Mouse (Mus musculus) heart, embryonic 15.5 days (tissue): ENCODE measurements around the gene Zfp683. TPM values are rescaled to one million over a fixed set of nuclear protein-coding genes. Genes with fewer than 3 reads are reported as not detected.

ENCODE experiments used
- ATAC-seq: fragments of 200-750 bp; cut with Nextera tagmentation; replicated peaks from 2 replicates; pipeline ENCODE4 v1.8.0; 2017; ENCODE audit warnings: low read depth, moderate TSS enrichment; ENCODE audit not compliant: insufficient number of reproducible peaks, insufficient read depth, low FRiP score
- H3K27ac ChIP-seq: fragments of 300-500 bp; sonication (generic); 2 replicates; pipeline ENCODE4 v1.5.1; 2015; ENCODE audit warnings: mild to moderate bottlenecking, inconsistent platforms
- H3K27me3 ChIP-seq: fragments of 300-500 bp; sonication (generic); 2 replicates; pipeline ENCODE4 v1.6.1; 2015; ENCODE audit warnings: inconsistent platforms
- H3K36me3 ChIP-seq: fragments of 300-500 bp; sonication (generic); 2 replicates; pipeline ENCODE4 v1.6.1; 2015; ENCODE audit warnings: mild to moderate bottlenecking, inconsistent platforms
- H3K4me1 ChIP-seq: fragments of 300-500 bp; sonication (generic); replicated peaks from 2 replicates; pipeline ENCODE4 v1.6.1; 2015; ENCODE audit warnings: inconsistent platforms
- H3K4me2 ChIP-seq: fragments of 300-500 bp; sonication (generic); 2 replicates; pipeline ENCODE4 v1.6.1; 2015; ENCODE audit warnings: inconsistent platforms, mild to moderate bottlenecking, moderate library complexity
- H3K4me3 ChIP-seq: fragments of 300-500 bp; sonication (generic); 2 replicates; pipeline ENCODE4 v1.5.1; 2015; ENCODE audit warnings: mild to moderate bottlenecking, inconsistent platforms
- H3K9ac ChIP-seq: fragments of 300-500 bp; sonication (generic); 2 replicates; pipeline ENCODE4 v1.6.1; 2015; ENCODE audit warnings: mild to moderate bottlenecking, inconsistent platforms
- H3K9me3 ChIP-seq: fragments of 300-500 bp; sonication (generic); replicated peaks from 2 replicates; pipeline ENCODE4 v1.6.1; 2016; ENCODE audit warnings: inconsistent platforms
- WGBS: fragments of 180-500 bp; shearing (Covaris S2); methylation state at CpG from one replicate; pipeline ENCODE4 v1.1.7; 2015; ENCODE audit warnings: mixed read lengths; 5-methylcytosine and 5-hydroxymethylcytosine counted together
- polyA plus RNA-seq: library from polyadenylated mRNA; unstranded; fragments of >200 nt; fragmentation: Nextera tagmentation; extraction: Ambion mirVana; gene quantifications from 2 replicates; pipeline ENCODE4 v1.2.1, GENCODE M21; 2015

Zfp683 gene
- polyA plus RNA-seq, 1 experiment from 2014 or later = not detected

GRCm38 (mm10) chr4:134094923-134095547 lies 41.4 kb downstream of the Zfp683 start, which contains the start of gene Cd52:
TSS of gene Cd52 (minus strand) at chr4:134095082.
- H3K9ac ChIP-seq = no peak within 1 kb of the TSS
- no peak within 1 kb of the TSS for H3K27ac ChIP-seq
- no peaks in the 10 kb centered on the region for H3K27me3 ChIP-seq
- no peaks in the 10 kb centered on the region for H3K9me3 ChIP-seq
- H3K4me2 ChIP-seq = no peak within 1 kb of the TSS
- H3K36me3 ChIP-seq = no peaks in the 10 kb centered on the region
- H3K4me1 ChIP-seq = peaks cover 4% of the 10 kb centered on the region; the same call in 1 of the 2 replicates
- ATAC-seq = no peak
- WGBS = 59% methylated on average over 3 of the region's 3 CpGs
- no peak within 1 kb of the TSS for H3K4me3 ChIP-seq

- 87% methylated on average over 3 of the region's 3 CpGs for WGBS
- no peak for ATAC-seq
- no peak overlapping the region for H3K4me3 ChIP-seq
These were observed 42.5 kb downstream of the Zfp683 start for GRCm38 (mm10) chr4:134096120-134096519.

DNA sequence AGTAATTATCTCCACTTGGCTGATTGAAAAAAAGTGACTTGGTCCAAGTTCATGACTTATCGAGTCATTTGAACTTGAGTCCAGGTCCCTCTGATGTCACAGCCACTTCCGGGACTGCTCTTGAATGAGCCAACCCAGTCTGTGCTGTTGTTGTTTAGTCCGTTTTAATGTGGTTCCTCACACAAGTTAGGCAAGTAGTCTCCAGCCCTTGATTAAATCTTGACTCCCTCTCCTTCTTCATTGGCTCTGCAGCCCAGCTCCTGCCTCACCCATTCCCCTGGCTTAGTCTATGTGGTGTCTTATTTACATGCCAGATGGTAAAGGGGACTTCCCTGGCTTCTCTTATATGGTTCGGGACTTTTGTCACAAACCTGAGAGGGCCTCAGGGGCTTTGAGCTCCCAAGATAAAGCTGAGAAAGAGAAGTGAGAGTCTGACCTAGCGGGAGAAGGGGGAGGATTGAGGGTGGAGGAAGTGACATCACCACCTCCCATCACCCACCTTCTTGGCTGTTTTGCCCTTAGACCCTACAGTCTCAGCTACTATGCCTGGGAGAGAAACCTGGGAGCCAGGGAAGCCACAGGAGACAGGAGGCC lies 43.5 kb downstream of the Zfp683 start:
- H3K36me3 ChIP-seq = no peaks in the 10 kb centered on the region
- H3K4me3 ChIP-seq = no peak overlapping the region

More at GRCm38 (mm10) chr4:134096120-134096519, 42.5 kb downstream of the Zfp683 start:
- Histone ChIP-seq H3K4me1 (peaks cover 4% of the 10 kb centered on the region; the same call in 1 of the 2 replicates), H3K36me3 (no peaks in the 10 kb centered on the region), H3K4me2 (no peak overlapping the region), H3K9ac (no peak overlapping the region), H3K9me3 (no peaks in the 10 kb centered on the region), H3K27me3 (no peaks in the 10 kb centered on the region), H3K27ac (no peak overlapping the region)

GRCm38 (mm10) chr4:134098628-134099027 lies 45.0 kb downstream of the Zfp683 start:
- no peaks in the 10 kb centered on the region for H3K36me3 ChIP-seq
- no peak for ATAC-seq
- WGBS = 35% methylated on average over 8 of the region's 8 CpGs
- H3K9me3 ChIP-seq = no peaks in the 10 kb centered on the region
- H3K27me3 ChIP-seq = no peaks in the 10 kb centered on the region
- H3K27ac ChIP-seq = no peak overlapping the region
- no peak overlapping the region for H3K4me3 ChIP-seq
- no peak overlapping the region for H3K9ac ChIP-seq
- peaks cover 4% of the 10 kb centered on the region for H3K4me1 ChIP-seq
- no peak overlapping the region for H3K4me2 ChIP-seq

More for the DNA sequence above, 43.5 kb downstream of the Zfp683 start:
- Histone ChIP-seq H3K9me3 (no peaks in the 10 kb centered on the region), H3K4me1 (peaks cover 4% of the 10 kb centered on the region; the same call in 1 of the 2 replicates), H3K9ac (no peak overlapping the region), H3K27ac (no peak overlapping the region), H3K4me2 (no peak overlapping the region), H3K27me3 (no peaks in the 10 kb centered on the region)
- ATAC-seq = no peak
- WGBS = 61% methylated on average over 5 of the region's 5 CpGs

DNA sequence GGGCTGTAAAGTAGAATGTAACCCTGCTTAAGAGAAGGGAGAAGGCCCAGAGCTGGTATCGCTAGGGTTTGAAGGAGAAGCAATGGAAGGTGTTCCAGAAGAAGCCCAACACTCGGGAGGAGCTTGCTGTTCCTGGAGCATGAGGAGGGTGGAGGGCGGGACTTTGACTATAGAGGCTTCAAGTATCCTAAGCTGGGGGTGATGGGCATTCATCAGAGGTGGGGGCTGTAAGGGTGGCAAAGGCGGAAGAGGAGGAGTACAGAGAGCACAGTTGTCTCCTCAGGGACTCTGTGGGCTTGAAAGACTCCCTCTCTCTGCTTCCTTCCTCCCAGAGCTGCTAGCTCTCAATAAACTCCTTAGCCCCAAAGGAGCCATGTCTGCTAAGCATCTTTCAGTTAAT lies 46.6 kb downstream of the Zfp683 start:
- Histone ChIP-seq H3K9me3 (no peaks in the 10 kb centered on the region), H3K4me2 (no peak overlapping the region), H3K9ac (no peak overlapping the region), H3K4me1 (peaks cover 4% of the 10 kb centered on the region), H3K27ac (no peak overlapping the region), H3K36me3 (no peaks in the 10 kb centered on the region), H3K27me3 (no peaks in the 10 kb centered on the region), H3K4me3 (no peak overlapping the region)
- WGBS = 69% methylated on average over 4 of the region's 4 CpGs
- ATAC-seq = no peak

DNA sequence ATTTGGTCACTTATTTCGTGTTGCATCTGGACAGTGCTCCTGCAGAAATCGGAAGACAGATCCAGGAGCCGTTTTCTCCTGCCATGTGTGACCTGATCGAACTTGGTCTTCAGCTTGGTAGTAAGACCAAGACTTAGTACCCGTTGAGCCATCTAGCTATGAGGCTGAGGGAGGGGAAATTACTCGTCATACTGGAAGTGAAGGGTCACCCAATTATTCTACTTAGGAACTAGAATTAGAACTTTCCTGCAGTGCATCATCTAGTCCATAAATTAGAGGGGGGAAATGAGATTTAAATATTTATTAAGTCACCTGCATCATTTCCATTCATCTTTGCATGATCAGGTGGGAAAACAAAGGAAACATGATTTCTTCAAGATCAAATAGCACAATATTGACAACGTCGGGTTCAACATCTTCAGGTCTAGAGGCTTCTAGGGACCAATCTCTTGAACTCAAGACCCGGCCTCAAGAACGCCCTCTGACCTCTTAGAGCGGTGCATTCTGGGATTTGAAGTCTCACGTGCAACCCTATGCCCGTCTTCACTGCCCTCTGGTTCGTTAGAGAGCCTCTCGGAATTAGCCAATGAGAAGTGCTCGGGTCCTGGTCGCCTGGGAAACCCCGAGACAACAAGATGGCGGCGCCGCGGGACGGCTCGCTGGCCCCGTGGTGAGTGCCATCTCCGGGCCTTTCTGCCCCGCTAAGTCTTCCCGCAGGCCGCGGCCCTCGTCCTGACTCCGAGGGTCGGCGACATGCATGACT lies 48.5 kb downstream of the Zfp683 start, which contains the start of gene Ubxn11:
TSS of gene Ubxn11 (plus strand) at position 592 of the 763 bp plus-strand sequence.
- 16% methylated on average over 34 of the region's 34 CpGs for WGBS
- peak; percentile 92 for ATAC-seq
- H3K9ac ChIP-seq = peak within 1 kb of the TSS; percentile 40
- H3K27ac ChIP-seq = no peak within 1 kb of the TSS
- H3K9me3 ChIP-seq = no peaks in the 10 kb centered on the region
- H3K4me2 ChIP-seq = peak within 1 kb of the TSS; percentile 66
- H3K4me3 ChIP-seq = peak within 1 kb of the TSS; percentile 58
- H3K4me1 ChIP-seq = peaks cover 4% of the 10 kb centered on the region
- H3K36me3 ChIP-seq = no peaks in the 10 kb centered on the region
- H3K27me3 ChIP-seq = no peaks in the 10 kb centered on the region

DNA sequence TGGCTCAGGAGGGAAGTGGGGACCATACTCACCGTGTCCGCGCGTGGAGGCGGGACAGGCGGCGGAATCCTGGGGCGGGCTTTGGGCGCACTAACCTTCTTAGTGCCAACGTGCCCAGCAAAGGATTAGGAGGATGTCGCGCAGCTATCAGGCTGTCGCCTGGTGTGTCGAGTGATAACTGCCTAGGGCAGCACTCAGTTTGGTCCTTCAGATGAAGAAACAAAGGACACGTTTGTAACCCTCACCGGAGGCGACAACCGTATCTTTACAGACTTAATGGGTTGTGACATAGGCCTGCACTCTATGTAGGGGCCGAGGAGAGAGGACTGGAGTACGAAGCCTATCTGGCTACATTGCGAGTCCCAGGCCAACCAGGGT lies 49.1 kb downstream of the Zfp683 start:
- no peaks in the 10 kb centered on the region for H3K36me3 ChIP-seq
- no peak overlapping the region for H3K27ac ChIP-seq
- peak overlapping the region; percentile 40 for H3K9ac ChIP-seq
- 4% methylated on average over 21 of the region's 21 CpGs for WGBS
- H3K4me1 ChIP-seq = peaks cover 4% of the 10 kb centered on the region
- no peaks in the 10 kb centered on the region for H3K27me3 ChIP-seq
- H3K4me3 ChIP-seq = peak overlapping the region; percentile 58
- peak; percentile 50 for ATAC-seq
- peak overlapping the region; percentile 66 for H3K4me2 ChIP-seq
- H3K9me3 ChIP-seq = no peaks in the 10 kb centered on the region

DNA sequence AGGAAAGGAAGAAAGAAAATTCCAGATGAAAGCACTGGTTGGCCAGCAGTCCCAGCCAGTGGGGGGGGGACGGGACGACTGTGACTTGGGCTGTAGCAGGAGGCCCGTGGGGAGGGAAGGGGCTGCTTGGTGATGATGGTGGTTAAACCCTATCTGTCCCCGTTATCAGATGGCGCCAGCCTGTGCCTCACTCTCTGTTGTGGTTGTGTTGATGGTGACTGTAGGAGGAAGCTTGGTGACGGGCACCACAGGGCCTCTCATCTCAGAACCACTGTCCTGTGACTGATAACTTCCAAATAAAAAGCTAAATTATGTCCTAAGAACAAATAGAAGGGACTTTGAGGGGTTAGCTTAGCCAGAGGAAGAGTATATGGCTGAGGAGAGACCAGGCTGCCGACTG lies 52.5 kb downstream of the Zfp683 start:
- H3K9ac ChIP-seq = no peak overlapping the region
- H3K4me1 ChIP-seq = peaks cover 6% of the 10 kb centered on the region; the same call in 1 of the 2 replicates
- H3K36me3 ChIP-seq = no peaks in the 10 kb centered on the region
- no peaks in the 10 kb centered on the region for H3K9me3 ChIP-seq
- no peak overlapping the region for H3K4me2 ChIP-seq
- 44% methylated on average over 7 of the region's 7 CpGs for WGBS
- ATAC-seq = no peak
- no peaks in the 10 kb centered on the region for H3K27me3 ChIP-seq
- H3K4me3 ChIP-seq = no peak overlapping the region
- H3K27ac ChIP-seq = no peak overlapping the region

DNA sequence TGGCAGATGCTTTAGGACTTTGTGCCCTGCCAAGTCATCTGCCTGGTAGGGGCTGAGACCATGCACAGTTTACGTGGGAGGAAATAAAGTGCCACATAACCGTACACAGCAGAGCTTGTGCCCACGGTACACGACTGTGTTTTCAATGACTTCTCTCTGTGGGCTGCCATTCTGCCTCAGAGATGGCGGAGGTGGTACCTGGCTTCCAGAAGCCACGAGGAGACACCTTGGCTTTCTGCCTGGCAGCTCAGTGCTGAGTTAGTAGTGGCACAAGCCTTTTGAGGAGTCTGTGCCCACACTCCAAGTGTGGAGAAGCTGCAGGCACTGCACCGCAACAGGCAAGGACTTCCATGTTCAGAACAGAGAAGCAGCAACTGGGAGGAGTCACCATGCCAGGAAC lies 54.1 kb downstream of the Zfp683 start:
- H3K4me1 ChIP-seq = peaks cover 6% of the 10 kb centered on the region; the same call in 1 of the 2 replicates
- no peak overlapping the region for H3K4me3 ChIP-seq
- no peaks in the 10 kb centered on the region for H3K27me3 ChIP-seq

GRCm38 (mm10) chr4:134108196-134108595 lies 54.6 kb downstream of the Zfp683 start:
- Histone ChIP-seq H3K4me2 (no peak overlapping the region), H3K27ac (no peak overlapping the region), H3K9ac (no peak overlapping the region), H3K27me3 (no peaks in the 10 kb centered on the region), H3K9me3 (no peaks in the 10 kb centered on the region), H3K4me3 (no peak overlapping the region), H3K36me3 (no peaks in the 10 kb centered on the region), H3K4me1 (peaks cover 6% of the 10 kb centered on the region; the same call in 1 of the 2 replicates)
- WGBS = 53% methylated on average over 5 of the region's 5 CpGs
- ATAC-seq = no peak

More for the DNA sequence above, 54.1 kb downstream of the Zfp683 start:
- Histone ChIP-seq H3K4me2 (no peak overlapping the region), H3K9me3 (no peaks in the 10 kb centered on the region), H3K9ac (no peak overlapping the region), H3K36me3 (no peaks in the 10 kb centered on the region), H3K27ac (no peak overlapping the region)
- no peak for ATAC-seq
- WGBS = 81% methylated on average over 7 of the region's 7 CpGs
